Mouse (Mus musculus) forebrain, embryonic 14.5 days (tissue): ENCODE measurements around the gene Tmem200a. TPM values are rescaled to one million over a fixed set of nuclear protein-coding genes. Genes with fewer than 3 reads are reported as not detected.
A peak's percentile ranks its signal among the peaks of the same experiment; 100 is the strongest.

Source experiments
- ATAC-seq: fragments of 200-750 bp; cut with Nextera tagmentation; 2 replicates; pipeline ENCODE4 v1.8.0; 2017; ENCODE audit warnings: mild to moderate bottlenecking, moderate library complexity
- DNase-seq: peaks from one replicate; pipeline ENCODE4 v3.0.0-alpha.2; 2015; ENCODE audit warnings: low spot score
- H3K27ac ChIP-seq: fragments of 300-500 bp; sonication (generic); 2 replicates; pipeline ENCODE4 v1.5.1; 2014; ENCODE audit warnings: low read depth, mild to moderate bottlenecking, control low read depth, low read length, moderate library complexity
- H3K27me3 ChIP-seq: fragments of 300-500 bp; sonication (generic); replicated peaks from 2 replicates; pipeline ENCODE4 v1.6.1; 2014; ENCODE audit warnings: low read length, control low read depth, mixed read lengths; ENCODE audit not compliant: control insufficient read depth, insufficient read depth
- H3K36me3 ChIP-seq: fragments of 300-500 bp; sonication (generic); 2 replicates; pipeline ENCODE4 v1.6.1; 2014; ENCODE audit warnings: low read length, control low read depth; ENCODE audit not compliant: control insufficient read depth, insufficient read depth
- H3K4me1 ChIP-seq: fragments of 300-500 bp; sonication (generic); 2 replicates; pipeline ENCODE4 v1.6.1; 2014; ENCODE audit warnings: antibody characterized with exemption, low read length, control low read depth; ENCODE audit not compliant: control insufficient read depth, insufficient read depth
- H3K4me2 ChIP-seq: fragments of 300-500 bp; sonication (generic); 2 replicates; pipeline ENCODE4 v1.6.1; 2014; ENCODE audit warnings: mild to moderate bottlenecking, control low read depth, low read length
- H3K4me3 ChIP-seq: fragments of 300-500 bp; sonication (generic); 2 replicates; pipeline ENCODE4 v1.5.1; 2014; ENCODE audit warnings: low read depth, low read length, control low read depth
- H3K9ac ChIP-seq: fragments of 300-500 bp; sonication (generic); 2 replicates; pipeline ENCODE4 v1.6.1; 2014; ENCODE audit warnings: mild to moderate bottlenecking, low read length, control low read depth, moderate library complexity
- H3K9me3 ChIP-seq: fragments of 300-500 bp; sonication (generic); replicated peaks from 2 replicates; pipeline ENCODE4 v1.6.1; 2016; ENCODE audit warnings: low read length, control low read depth, mixed read lengths; ENCODE audit not compliant: control insufficient read depth
- WGBS: fragments of 180-500 bp; shearing (Covaris S2); extraction: QIAGEN DNeasy Blood & Tissue Kit; methylation state at CpG from one replicate; pipeline ENCODE4 v1.1.7; 2014; 5-methylcytosine and 5-hydroxymethylcytosine counted together
- polyA plus RNA-seq: library from polyadenylated mRNA; unstranded; fragments of >200 nt; fragmentation: Nextera tagmentation; extraction: Ambion mirVana; gene quantifications from 2 replicates; pipeline ENCODE4 v1.2.1, GENCODE M21; 2014

The Tmem200a gene
- polyA plus RNA-seq, 1 experiment from 2014 or later = 19.4 TPM

DNA sequence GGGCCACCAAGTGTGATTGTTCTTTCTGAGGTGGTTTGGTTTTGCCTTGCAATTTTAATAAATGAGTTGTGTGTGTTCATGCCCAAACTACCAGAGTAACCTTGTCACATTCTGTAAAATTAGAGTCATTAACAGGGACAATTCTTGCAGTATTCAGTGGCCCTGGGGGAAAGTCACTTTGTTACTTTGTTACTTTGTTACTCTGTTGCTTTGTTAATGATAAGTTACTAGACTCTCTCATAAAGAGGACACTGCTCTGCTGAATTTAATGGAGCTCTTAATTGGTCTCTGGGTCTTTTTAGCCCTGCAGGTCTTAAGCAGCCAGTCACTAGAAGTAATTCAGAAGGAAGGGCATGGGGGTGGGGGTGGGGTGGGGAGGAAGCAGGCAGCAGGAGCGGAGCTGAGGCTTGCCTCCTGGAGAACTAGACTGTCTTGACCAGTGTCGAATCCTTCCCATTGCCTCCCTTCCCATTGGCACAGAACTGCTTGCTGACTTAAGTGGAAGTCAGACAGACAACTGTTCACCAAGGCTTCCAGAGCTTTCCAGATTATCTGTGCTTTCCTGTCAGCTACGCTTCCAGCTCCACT is 124.1 kb downstream of the Tmem200a start:
- peak; percentile 18; the same call in 1 of the 2 replicates for ATAC-seq
- H3K27ac ChIP-seq = no peak overlapping the region

DNA sequence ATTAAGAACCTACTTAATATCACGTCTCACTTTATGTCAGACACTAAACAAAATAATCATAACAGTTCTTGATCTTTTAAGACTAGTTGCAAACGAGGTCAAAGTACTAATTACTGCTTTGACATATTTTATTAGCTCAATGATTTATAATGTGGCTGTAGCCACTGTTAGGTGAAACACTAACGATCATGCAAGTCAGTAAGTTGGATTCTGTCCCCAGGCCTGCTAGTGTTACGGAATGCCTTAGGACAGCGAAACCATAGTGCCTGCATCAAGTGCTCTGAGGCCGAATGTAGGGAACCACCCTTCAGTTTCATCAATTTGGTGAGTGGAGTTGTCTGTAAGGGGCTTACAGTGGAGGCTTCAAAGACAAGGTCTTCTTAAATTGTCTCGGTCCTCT is 126.0 kb downstream of the Tmem200a start:
- no peaks in the 10 kb centered on the region for H3K9me3 ChIP-seq
- H3K27ac ChIP-seq = no peak overlapping the region
- 68% methylated on average over 7 of the region's 7 CpGs for WGBS
- ATAC-seq (no peak), DNase-seq (no peak)
- H3K4me2 ChIP-seq = no peak overlapping the region
- no peaks in the 10 kb centered on the region; the same call in 1 of the 2 replicates for H3K27me3 ChIP-seq
- no peak overlapping the region for H3K4me3 ChIP-seq
- H3K4me1 ChIP-seq = no peaks in the 10 kb centered on the region
- no peaks in the 10 kb centered on the region for H3K36me3 ChIP-seq
- no peak overlapping the region for H3K9ac ChIP-seq

More for the DNA sequence above, 124.1 kb downstream of the Tmem200a start:
- H3K36me3 ChIP-seq = no peaks in the 10 kb centered on the region
- H3K9me3 ChIP-seq = no peaks in the 10 kb centered on the region
- H3K4me3 ChIP-seq = no peak overlapping the region
- no peaks in the 10 kb centered on the region for H3K4me1 ChIP-seq
- WGBS = 31% methylated on average over 3 of the region's 3 CpGs
- DNase-seq = no peak
- no peaks in the 10 kb centered on the region; the same call in 1 of the 2 replicates for H3K27me3 ChIP-seq
- H3K9ac ChIP-seq = no peak overlapping the region
- H3K4me2 ChIP-seq = no peak overlapping the region

DNA sequence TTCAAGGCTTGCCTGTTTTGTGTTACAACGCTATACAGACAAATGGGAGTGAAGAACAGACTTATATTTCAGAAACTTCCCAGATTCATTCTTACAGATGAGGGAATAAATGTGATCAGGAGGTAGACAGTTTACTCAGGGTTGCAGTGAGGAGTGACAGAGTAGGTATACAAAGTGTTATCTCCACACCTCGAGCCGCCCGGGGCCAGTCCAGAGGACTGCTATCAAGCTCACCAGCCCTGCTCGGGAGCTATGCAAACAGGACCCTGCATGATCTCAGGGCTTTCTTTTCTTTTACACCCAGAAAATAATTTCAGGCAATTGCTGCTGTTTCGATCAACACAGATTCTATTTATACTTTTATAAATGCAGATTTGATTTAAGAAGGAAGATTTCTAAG is 126.7 kb downstream of the Tmem200a start:
- H3K27ac ChIP-seq = no peak overlapping the region
- DNase-seq (no peak), ATAC-seq (no peak)
- H3K27me3 ChIP-seq = no peaks in the 10 kb centered on the region; the same call in 1 of the 2 replicates
- no peaks in the 10 kb centered on the region for H3K4me1 ChIP-seq
- H3K9ac ChIP-seq = no peak overlapping the region
- WGBS = 91% methylated on average over 6 of the region's 6 CpGs
- no peak overlapping the region for H3K4me3 ChIP-seq
- H3K4me2 ChIP-seq = no peak overlapping the region
- H3K36me3 ChIP-seq = no peaks in the 10 kb centered on the region
- H3K9me3 ChIP-seq = no peaks in the 10 kb centered on the region

- H3K36me3 ChIP-seq = no peaks in the 10 kb centered on the region
- H3K4me1 ChIP-seq = no peaks in the 10 kb centered on the region
- no peak overlapping the region for H3K27ac ChIP-seq
- no peaks in the 10 kb centered on the region; the same call in 1 of the 2 replicates for H3K27me3 ChIP-seq
- no peak overlapping the region for H3K9ac ChIP-seq
- no peak for ATAC-seq
- H3K4me2 ChIP-seq = no peak overlapping the region
- H3K9me3 ChIP-seq = no peaks in the 10 kb centered on the region
- no peak overlapping the region for H3K4me3 ChIP-seq
- no peak for DNase-seq
- 81% methylated on average over 2 of the region's 2 CpGs for WGBS
These were observed 133.0 kb downstream of the Tmem200a start for GRCm38 (mm10) chr10:25945866-25946265.

DNA sequence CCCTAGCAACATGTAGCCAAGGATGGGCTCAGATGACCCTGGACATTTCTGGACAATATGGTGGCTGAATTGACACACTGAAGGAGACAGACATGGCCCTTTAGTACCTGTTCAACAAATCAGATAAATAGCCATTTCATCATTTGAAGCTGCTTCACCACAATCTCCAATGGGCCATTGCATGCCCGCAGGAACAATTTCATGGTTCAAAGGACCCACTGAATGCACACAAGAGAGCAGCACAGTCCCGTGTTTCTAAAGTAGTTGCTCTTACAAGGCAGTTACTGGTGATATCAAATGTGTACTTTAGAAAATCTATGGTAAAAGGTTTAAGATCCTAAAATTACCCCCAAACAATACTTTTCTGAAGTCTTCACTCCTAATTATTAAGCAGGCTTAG is 134.2 kb downstream of the Tmem200a start:
- Histone ChIP-seq H3K36me3 (no peaks in the 10 kb centered on the region), H3K9me3 (no peaks in the 10 kb centered on the region), H3K4me3 (no peak overlapping the region), H3K9ac (no peak overlapping the region), H3K4me2 (no peak overlapping the region), H3K27me3 (no peaks in the 10 kb centered on the region), H3K27ac (no peak overlapping the region), H3K4me1 (no peaks in the 10 kb centered on the region)
- no peak for ATAC-seq
- WGBS = 19% methylated on average over 2 of the region's 2 CpGs
- no peak for DNase-seq

GRCm38 (mm10) chr10:25931796-25932195 is 147.1 kb downstream of the Tmem200a start:
- Histone ChIP-seq H3K4me1 (peaks cover 13% of the 10 kb centered on the region), H3K36me3 (no peaks in the 10 kb centered on the region), H3K4me2 (no peak overlapping the region), H3K27me3 (no peaks in the 10 kb centered on the region), H3K27ac (no peak overlapping the region), H3K9ac (no peak overlapping the region), H3K9me3 (no peaks in the 10 kb centered on the region), H3K4me3 (no peak overlapping the region)
- no peak for ATAC-seq
- no peak for DNase-seq
- WGBS = 88% methylated on average over 8 of the region's 8 CpGs

DNA sequence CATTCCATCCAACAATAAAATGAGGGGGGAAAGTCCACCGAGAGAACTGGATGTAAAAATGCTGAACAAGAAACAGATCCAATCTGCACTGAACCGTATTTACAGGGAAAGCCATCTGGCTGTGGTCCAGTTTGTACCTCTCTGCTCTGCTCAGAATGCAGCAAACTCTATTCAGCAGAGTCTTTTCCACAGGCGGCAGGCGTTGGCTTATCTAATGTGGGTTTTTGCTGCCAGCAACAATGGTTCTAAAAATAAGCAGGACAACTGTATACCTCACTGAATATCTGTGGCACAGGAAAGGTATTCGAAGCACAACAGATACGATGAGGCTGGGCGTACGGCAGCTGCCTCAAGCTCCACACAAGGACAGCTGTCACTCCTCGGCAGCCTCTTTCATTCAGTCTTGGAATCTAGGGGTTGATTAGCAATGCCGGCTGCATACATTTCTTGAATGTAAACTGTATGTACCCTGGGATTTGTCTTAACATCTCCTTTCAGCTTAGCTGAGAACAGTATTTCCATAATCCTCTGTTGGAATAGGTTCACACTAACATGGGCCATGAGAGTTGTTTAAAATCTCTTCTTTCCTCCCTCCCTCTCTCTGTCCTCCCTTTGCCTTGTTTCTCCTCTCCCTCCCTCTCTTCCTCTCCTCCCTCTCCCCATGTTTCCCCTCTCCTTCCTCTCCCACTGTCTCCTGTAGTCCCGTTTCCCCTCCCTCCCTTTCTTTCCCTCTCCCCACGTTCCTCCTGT is 149.3 kb downstream of the Tmem200a start:
- 3% methylated on average over 12 of the region's 12 CpGs for WGBS
- Histone ChIP-seq H3K27me3 (no peaks in the 10 kb centered on the region), H3K4me2 (peak overlapping the region; percentile 44), H3K27ac (peak overlapping the region; percentile 46), H3K9me3 (no peaks in the 10 kb centered on the region), H3K4me3 (0 out of 2 replicates have a peak overlapping the region, but pooled peaks have one; percentile 1), H3K4me1 (peaks cover 13% of the 10 kb centered on the region), H3K36me3 (no peaks in the 10 kb centered on the region), H3K9ac (peak overlapping the region; percentile 17; the same call in 1 of the 2 replicates)
- DNase-seq = peak; percentile 79
- peak; percentile 87 for ATAC-seq

- Histone ChIP-seq H3K27me3 (no peaks in the 10 kb centered on the region), H3K27ac (peak overlapping the region; percentile 46), H3K4me1 (peaks cover 13% of the 10 kb centered on the region), H3K9ac (no peak overlapping the region), H3K9me3 (no peaks in the 10 kb centered on the region), H3K4me2 (peak overlapping the region; percentile 44; the same call in 1 of the 2 replicates), H3K36me3 (no peaks in the 10 kb centered on the region), H3K4me3 (no peak overlapping the region)
- DNase-seq (no peak), ATAC-seq (peak; percentile 41)
- 24% methylated on average over 8 of the region's 8 CpGs for WGBS
These were observed 149.9 kb downstream of the Tmem200a start for GRCm38 (mm10) chr10:25928861-25929368.

DNA sequence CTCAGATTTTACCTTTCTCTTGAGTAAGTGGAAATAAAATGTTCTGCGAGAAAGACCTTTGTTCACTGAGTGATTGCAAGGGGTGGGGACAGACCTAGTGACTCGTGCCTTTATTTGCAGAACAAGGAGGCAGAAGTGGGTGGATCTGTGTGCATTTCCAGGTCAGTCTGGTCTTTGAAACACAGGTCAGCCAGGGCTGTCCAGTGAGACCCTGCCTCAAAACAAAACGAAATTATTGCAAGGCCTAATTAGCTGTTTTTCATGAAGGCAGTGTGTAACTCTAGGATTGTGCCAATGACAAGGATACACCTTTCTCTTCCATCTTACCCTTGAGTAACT is 150.4 kb downstream of the Tmem200a start:
- Histone ChIP-seq H3K9me3 (no peaks in the 10 kb centered on the region), H3K4me1 (peaks cover 13% of the 10 kb centered on the region), H3K27ac (no peak overlapping the region), H3K27me3 (no peaks in the 10 kb centered on the region), H3K4me2 (no peak overlapping the region), H3K9ac (no peak overlapping the region), H3K36me3 (no peaks in the 10 kb centered on the region), H3K4me3 (no peak overlapping the region)
- 40% methylated on average over 3 of the region's 3 CpGs for WGBS
- ATAC-seq = 0 out of 2 replicates have a peak, but pooled peaks have one; percentile 1
- no peak for DNase-seq
